Mouse (Mus musculus): ENCODE results near the gene Lrfn1.

GRCm38 (mm10) chr7:28435660-28436259 is 16.0 kb upstream of the Lrfn1 start:
- no peak for TF ChIP-seq CTCF (IDR thresholded peaks at IDR 0.05; ENCODE audit: control insufficient read depth, insufficient read depth, insufficient replicate concordance, low read depth, low read length)
- TF ChIP-seq POLR2A (IDR thresholded peaks at IDR 0.05; ENCODE audit: control insufficient read depth, low read depth, low read length) = no peak

All from testis, adult 2 months (tissue).